In the genomic region with DNA sequence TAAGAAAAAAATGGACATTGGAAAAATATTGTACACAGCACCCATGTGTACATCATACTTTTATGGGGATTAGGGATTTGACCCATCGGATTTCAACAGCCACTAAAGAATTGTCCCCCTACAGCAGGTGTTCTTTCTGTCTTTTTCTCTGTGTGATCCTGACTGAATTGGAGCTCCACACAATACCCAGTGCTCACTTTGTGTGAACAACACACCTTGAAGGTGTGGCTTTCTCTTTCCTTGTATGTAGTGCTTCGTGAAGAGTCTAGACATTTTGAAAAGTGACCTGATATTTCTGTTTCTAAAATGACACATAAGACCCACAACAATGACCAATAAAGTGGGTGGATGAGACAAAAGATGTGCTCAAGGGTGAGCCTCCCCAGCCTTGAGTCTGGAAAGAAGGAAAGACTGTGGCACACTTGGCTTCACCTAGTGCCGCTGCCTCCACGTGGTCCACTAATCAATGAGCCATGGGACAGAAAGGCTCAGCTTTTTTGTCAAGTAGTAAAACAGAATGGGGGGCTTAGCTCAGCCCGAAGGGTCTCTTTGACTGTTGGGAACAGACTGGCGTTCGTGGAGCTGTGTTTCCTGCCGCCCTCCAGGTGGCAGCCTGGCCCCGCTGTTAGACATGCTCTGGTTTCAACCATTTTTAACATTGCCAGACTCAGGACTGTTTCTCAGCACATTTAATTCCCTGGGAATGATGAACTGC, we compare ENCODE assay signal across 9 mouse cellular contexts. TPM values are rescaled to one million over a fixed set of nuclear protein-coding genes. Genes with fewer than 3 reads are reported as not detected.
DNase-seq lines count a peak whose midpoint lies in the region; ATAC-seq and TF ChIP-seq lines count a peak whose summit lies in the region.
"Had no signal": no experiment of that assay in that cellular context is flagged by ENCODE, and none has a peak within 500 bp of the region (broad histone marks: within the 10 kb centered on the region; RNA-seq: fewer than 3 reads in every experiment).

No protein-coding gene starts in this region.

- DNase-seq in ZHBTc4 (ENCODE audit: low read depth, low spot score): peak; percentile 58
- DNase-seq in cerebellum, adult 2 months: peak; percentile 59 to 64
- peak; percentile 40 for DNase-seq in forelimb bud, embryonic 11.5 days (ENCODE audit: low read depth, low spot score)
- peak; percentile 70 to 71 for DNase-seq in layer of hippocampus, postnatal 36 days
- DNase-seq in mesoderm, embryonic 11.5 days (ENCODE audit: low read depth, low spot score): peak; percentile 62
- peak; percentile 8 for DNase-seq in splenic B cell, adult 2 months (ENCODE audit: low read depth, low spot score)
- DNase-seq in thymus, postnatal 0 days (ENCODE audit: low spot score): no peak

- ATAC-seq in hindbrain, embryonic 13.5 days (ENCODE audit: low FRiP score): peak; percentile 93

- H3K27me3 ChIP-seq in cerebellum, adult 2 months (ENCODE audit: control insufficient read depth, insufficient read depth, low read length): no peaks in the 10 kb centered on the region
- no peaks in the 10 kb centered on the region for H3K27me3 ChIP-seq in hindbrain, embryonic 13.5 days
- H3K27me3 ChIP-seq in splenic B cell, adult 2 months (ENCODE audit: control insufficient read depth, insufficient read depth, low read length, poor library complexity, severe bottlenecking): no peaks in the 10 kb centered on the region
- H3K27me3 ChIP-seq: embryonic facial prominence, embryonic 13.5 days had no signal

- TF ChIP-seq POLR2A in cerebellum, adult 2 months (IDR thresholded peaks at IDR 0.05; ENCODE audit: borderline replicate concordance, insufficient read depth, low read length): no peak

- H3K9me3 ChIP-seq in hindbrain, embryonic 13.5 days: no peaks in the 10 kb centered on the region
- H3K9me3 ChIP-seq: embryonic facial prominence, embryonic 13.5 days had no signal

- no peak overlapping the region for H3K27ac ChIP-seq in cerebellum, adult 2 months (ENCODE audit: insufficient read depth, low read length)
- H3K27ac ChIP-seq in hindbrain, embryonic 13.5 days: no peak overlapping the region
- H3K27ac ChIP-seq: embryonic facial prominence, embryonic 13.5 days had no signal

- H3K4me3 ChIP-seq in cerebellum, adult 2 months (replicated peaks; ENCODE audit: insufficient read depth, low read depth, low read length): no peak overlapping the region
- no peak overlapping the region for H3K4me3 ChIP-seq in hindbrain, embryonic 13.5 days
- H3K4me3 ChIP-seq: embryonic facial prominence, embryonic 13.5 days had no signal

- H3K4me2 ChIP-seq in hindbrain, embryonic 13.5 days: no peak overlapping the region
- H3K4me2 ChIP-seq: embryonic facial prominence, embryonic 13.5 days had no signal

- WGBS in cerebellum, adult 2 months: 19% methylated on average over 9 of the region's 9 CpGs
- WGBS in hindbrain, embryonic 13.5 days: 21% methylated on average over 9 of the region's 9 CpGs

- no peak overlapping the region for H3K9ac ChIP-seq in hindbrain, embryonic 13.5 days
- H3K9ac ChIP-seq: embryonic facial prominence, embryonic 13.5 days had no signal

- TF ChIP-seq CTCF in cerebellum, adult 2 months (IDR thresholded peaks at IDR 0.05; ENCODE audit: borderline replicate concordance, insufficient read depth, low read depth, low read length): peak; percentile 91

- H3K4me1 ChIP-seq in cerebellum, adult 2 months (ENCODE audit: control insufficient read depth, insufficient read depth, low read length): no peaks in the 10 kb centered on the region
- H3K4me1 ChIP-seq in hindbrain, embryonic 13.5 days (replicated peaks): peaks cover 5% of the 10 kb centered on the region; the same call in 1 of the 2 replicates

- no peaks in the 10 kb centered on the region for H3K36me3 ChIP-seq in hindbrain, embryonic 13.5 days
- no peaks in the 10 kb centered on the region for H3K36me3 ChIP-seq in splenic B cell, adult 2 months (ENCODE audit: control insufficient read depth, insufficient read depth, low read length, poor library complexity, severe bottlenecking)
- H3K36me3 ChIP-seq: embryonic facial prominence, embryonic 13.5 days had no signal

RNA-seq across cellular contexts. Expression of a gene that starts 10.9 kb away (rescaled TPM):
- 59.1 and 59.6 TPM in 2 replicates for polyA plus RNA-seq in cerebellum, adult 2 months (2012; rRNA removed)
- polyA plus RNA-seq in hindbrain, embryonic 13.5 days (2015; fragmentation: Nextera tagmentation; extraction: Ambion mirVana): 33.7 and 35.6 TPM in 2 replicates
- total RNA-seq in layer of hippocampus, postnatal 36 days (2021): 10 to 100 TPM; 59.3 to 59.4 TPM
- 2.0 and 2.9 TPM in 2 replicates for polyA plus RNA-seq in thymus, postnatal 0 days (2015; fragmentation: Nextera tagmentation; extraction: Ambion mirVana)
